9 mouse cellular contexts compared by ENCODE assay signal in the genomic region with DNA sequence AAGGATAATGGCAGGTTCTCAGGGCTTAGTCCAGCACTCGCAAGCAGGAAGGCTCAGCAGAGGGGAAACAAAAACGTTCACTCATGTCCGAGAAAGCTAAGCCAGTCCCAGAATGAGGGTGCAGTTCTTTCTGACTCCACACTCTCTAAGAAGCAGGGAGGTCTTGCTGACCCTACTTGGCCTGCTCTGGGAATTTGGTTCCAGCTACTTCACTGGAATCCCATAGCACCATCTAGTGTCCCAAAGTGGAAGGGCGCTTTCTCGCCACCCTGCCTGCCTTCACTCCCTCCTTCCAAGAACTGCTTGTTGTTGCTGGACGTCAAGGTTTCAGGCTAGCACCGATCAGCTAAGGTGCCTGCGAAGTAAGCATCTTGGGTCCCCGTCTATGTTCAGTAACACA. TPM values are rescaled to one million over a fixed set of nuclear protein-coding genes. Genes with fewer than 3 reads are reported as not detected.
DNase-seq lines count a peak whose midpoint lies in the region; ATAC-seq and TF ChIP-seq lines count a peak whose summit lies in the region.
"Had no signal": no experiment of that assay in that cellular context is flagged by ENCODE, and none has a peak within 500 bp of the region (broad histone marks: within the 10 kb centered on the region; RNA-seq: fewer than 3 reads in every experiment).

No protein-coding gene starts in this region.

- no peak overlapping the region for H3K9ac ChIP-seq in ES-E14 (ENCODE audit: insufficient read depth, low read depth, low read length, poor library complexity, severe bottlenecking)
- H3K9ac ChIP-seq: hindbrain, embryonic 15.5 days had no signal

- H3K4me3 ChIP-seq in ES-E14 (ENCODE audit: insufficient read depth in 1 of 2, low read depth in 1 of 2, low read length in 2 of 2, poor library complexity in 1 of 2, severe bottlenecking in 1 of 2): no peak overlapping the region
- H3K4me3 ChIP-seq: hindbrain, embryonic 15.5 days had no signal

- no peaks in the 10 kb centered on the region for H3K9me3 ChIP-seq in ES-E14 (ENCODE audit: control insufficient read depth, insufficient read depth, low read depth, low read length)
- H3K9me3 ChIP-seq: hindbrain, embryonic 15.5 days had no signal

- in situ Hi-C loops in ES-E14 (cut with MboI; ENCODE audit: low sequenced_read_pairs in 2 of 2, unreplicated experiment in 2 of 2): loop anchor here in 1 of 2 experiments (10.0 kb wide), 1 partner anchor 91 kb away; no protein-coding TSS in a partner anchor

- H3K27ac ChIP-seq in ES-E14 (ENCODE audit: insufficient read depth, low read depth, low read length, poor library complexity, severe bottlenecking): no peak overlapping the region
- H3K27ac ChIP-seq: hindbrain, embryonic 15.5 days had no signal

- intact Hi-C loops in heart, postnatal 36 days (cut with DNase I): loop anchor here (1.0 to 5.0 kb wide), 3 partner anchors 85 to 259 kb away; no protein-coding TSS in a partner anchor

- 0 out of 4 replicates have a peak, but pooled peaks cover 0 to 3% of the 10 kb centered on the region in 2 experiments for H3K4me1 ChIP-seq in ES-E14 (ENCODE audit: control insufficient read depth in 2 of 2, insufficient read depth in 2 of 2, low read length in 2 of 2, poor library complexity in 1 of 2)

- peak; percentile 64 for ATAC-seq in erythroblast, adult 5-6 weeks (replicated peaks; ENCODE audit: low FRiP score, poor library complexity, severe bottlenecking)
- no peak for ATAC-seq in erythroid progenitor cell, adult 5-6 weeks (replicated peaks; ENCODE audit: low FRiP score, poor library complexity, severe bottlenecking)

- DNase-seq in ES-E14 (ENCODE audit: low read depth, low spot score): peak; percentile 48
- DNase-seq in adrenal gland, postnatal 25 days: peak; percentile 56
- DNase-seq in heart, postnatal 36 days: peak; percentile 74 to 80
- peak; percentile 43 for DNase-seq in layer of hippocampus, adult 9-11 months
- peak; percentile 53 for DNase-seq in lung, postnatal 25 days (ENCODE audit: low spot score)
- DNase-seq in retina, postnatal 7 days (ENCODE audit: low read depth, low spot score): peak; percentile 49

- no peaks in the 10 kb centered on the region for H3K36me3 ChIP-seq in ES-E14 (ENCODE audit: control insufficient read depth, insufficient read depth, low read length, poor library complexity, severe bottlenecking)
- H3K36me3 ChIP-seq: hindbrain, embryonic 15.5 days had no signal

TF ChIP-seq in ES-E14, 5 proteins besides CTCF, POLR2A, EP300 and RAD21:
- no peak for TF ChIP-seq MAFK (IDR thresholded peaks at IDR 0.05; ENCODE audit: insufficient read depth, low read depth, low read length)
- peak; percentile 58; the same call in 1 of the 2 replicates for TF ChIP-seq ZC3H11A (IDR thresholded peaks at IDR 0.05; ENCODE audit: borderline replicate concordance, low read depth, low read length)

RNA-seq across cellular contexts. Expression of a gene that starts 5.0 kb away (rescaled TPM):
- 0.26 and 0.54 TPM in 2 replicates for total RNA-seq in ES-E14 (2012; rRNA removed)
- 6.1 and 8.9 TPM in 2 replicates for total RNA-seq in adrenal gland, postnatal 25 days (2021)
- not detected in 2 replicates for total RNA-seq in erythroblast, adult 5-6 weeks (2015; ENCODE audit: low replicate concordance)
- total RNA-seq in erythroblast, adult 5-6 weeks (2017; ENCODE audit: low replicate concordance): 0.77 and 2.4 TPM in 2 replicates
- total RNA-seq in heart, postnatal 36 days (2021): 1 to 10 TPM; 2.5 to 2.6 TPM
- total RNA-seq in erythroid progenitor cell, adult 5-6 weeks (2015; ENCODE audit: low replicate concordance): 2.1 TPM in 1 of 2 replicates, not detected in the other
- 0.26 and 0.30 TPM in 2 replicates for total RNA-seq in erythroid progenitor cell, adult 5-6 weeks (2017; ENCODE audit: low replicate concordance)

RNA-seq across cellular contexts. Expression of a gene that starts 53.1 kb away (rescaled TPM):
- total RNA-seq in ES-E14 (2012; rRNA removed): 36.4 and 85.2 TPM in 2 replicates
- 57.5 and 116 TPM in 2 replicates for total RNA-seq in adrenal gland, postnatal 25 days (2021)
- total RNA-seq in erythroblast, adult 5-6 weeks (2015; ENCODE audit: low replicate concordance): 11.1 and 17.7 TPM in 2 replicates
- total RNA-seq in erythroblast, adult 5-6 weeks (2017; ENCODE audit: low replicate concordance): 26.3 and 52.1 TPM in 2 replicates
- total RNA-seq in heart, postnatal 36 days (2021): 10 to 100 TPM; 16.2 to 18.8 TPM
- 53.7 TPM in 1 of 2 replicates, not detected in the other for total RNA-seq in erythroid progenitor cell, adult 5-6 weeks (2015; ENCODE audit: low replicate concordance)
- total RNA-seq in erythroid progenitor cell, adult 5-6 weeks (2017; ENCODE audit: low replicate concordance): 42.7 and 82.7 TPM in 2 replicates
